Mouse (Mus musculus) lung, embryonic 15.5 days (tissue): ENCODE results near the gene Cdk2ap2. TPM values are rescaled to one million over a fixed set of nuclear protein-coding genes. Genes with fewer than 3 reads are reported as not detected.
A peak's percentile ranks its signal among the peaks of the same experiment; 100 is the strongest.

ENCODE experiments used
- ATAC-seq: fragments of 200-750 bp; cut with Nextera tagmentation; 2 replicates; pipeline ENCODE4 v1.8.0; 2017; ENCODE audit warnings: moderate number of reproducible peaks, borderline replicate concordance; ENCODE audit not compliant: low FRiP score, low TSS enrichment; ENCODE audit errors: extremely low read depth
- H3K27ac ChIP-seq: fragments of 300-500 bp; sonication (generic); 2 replicates; pipeline ENCODE4 v1.5.1; 2015; ENCODE audit warnings: moderate library complexity, mild to moderate bottlenecking, inconsistent platforms
- H3K27me3 ChIP-seq: fragments of 300-500 bp; sonication (generic); 2 replicates; pipeline ENCODE4 v1.6.1; 2015; ENCODE audit warnings: inconsistent platforms
- H3K36me3 ChIP-seq: fragments of 300-500 bp; sonication (generic); 2 replicates; pipeline ENCODE4 v1.6.1; 2015; ENCODE audit warnings: inconsistent platforms
- H3K4me1 ChIP-seq: fragments of 300-500 bp; sonication (generic); 2 replicates; pipeline ENCODE4 v1.6.1; 2015; ENCODE audit warnings: inconsistent platforms
- H3K4me2 ChIP-seq: fragments of 300-500 bp; sonication (generic); 2 replicates; pipeline ENCODE4 v1.6.1; 2015; ENCODE audit warnings: inconsistent platforms, mild to moderate bottlenecking, moderate library complexity
- H3K4me3 ChIP-seq: fragments of 300-500 bp; sonication (generic); 2 replicates; pipeline ENCODE4 v1.5.1; 2015; ENCODE audit warnings: mild to moderate bottlenecking, inconsistent platforms
- H3K9ac ChIP-seq: fragments of 300-500 bp; sonication (generic); 2 replicates; pipeline ENCODE4 v1.6.1; 2015; ENCODE audit warnings: inconsistent platforms
- H3K9me3 ChIP-seq: fragments of 300-500 bp; sonication (generic); 2 replicates; pipeline ENCODE4 v1.6.1; 2016; ENCODE audit warnings: inconsistent platforms
- WGBS: fragments of 180-500 bp; shearing (Covaris S2); methylation state at CpG from one replicate; pipeline ENCODE4 v1.1.7; 2015; 5-methylcytosine and 5-hydroxymethylcytosine counted together
- polyA plus RNA-seq: library from polyadenylated mRNA; unstranded; fragments of >200 nt; fragmentation: Nextera tagmentation; extraction: Ambion mirVana; gene quantifications from 2 replicates; pipeline ENCODE4 v1.2.1, GENCODE M21; 2015

Cdk2ap2 gene
- polyA plus RNA-seq, 1 experiment from 2014 or later = 103 TPM

DNA sequence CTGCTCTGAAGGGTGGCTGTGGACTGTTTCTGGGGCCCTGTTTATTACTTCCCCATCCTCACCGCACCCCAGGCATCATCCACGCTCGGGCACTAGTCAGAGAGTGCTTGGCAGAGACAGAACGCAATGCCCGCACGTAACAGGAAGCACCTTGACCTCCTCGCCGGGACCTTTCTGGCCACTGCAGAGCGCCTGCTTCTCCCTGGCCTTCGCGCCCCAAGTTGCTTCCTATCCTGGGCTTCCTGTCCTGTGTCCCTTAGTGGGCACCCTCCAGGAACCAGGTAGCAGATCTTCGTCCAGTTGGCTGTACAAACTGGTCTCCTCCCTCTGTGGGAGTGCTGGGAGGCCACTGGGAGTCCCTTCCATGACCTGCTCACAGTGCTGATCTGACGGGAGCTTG is 1.4 kb downstream of the Cdk2ap2 start:
- Histone ChIP-seq H3K9me3 (no peaks in the 10 kb centered on the region), H3K4me2 (peak overlapping the region; percentile 73; the same call in 1 of the 2 replicates), H3K36me3 (no peaks in the 10 kb centered on the region), H3K9ac (no peak overlapping the region), H3K27me3 (peaks cover 35% of the 10 kb centered on the region), H3K27ac (no peak overlapping the region), H3K4me1 (peaks cover 40% of the 10 kb centered on the region), H3K4me3 (no peak overlapping the region)
- no peak for ATAC-seq
- 87% methylated on average over 13 of the region's 13 CpGs for WGBS

DNA sequence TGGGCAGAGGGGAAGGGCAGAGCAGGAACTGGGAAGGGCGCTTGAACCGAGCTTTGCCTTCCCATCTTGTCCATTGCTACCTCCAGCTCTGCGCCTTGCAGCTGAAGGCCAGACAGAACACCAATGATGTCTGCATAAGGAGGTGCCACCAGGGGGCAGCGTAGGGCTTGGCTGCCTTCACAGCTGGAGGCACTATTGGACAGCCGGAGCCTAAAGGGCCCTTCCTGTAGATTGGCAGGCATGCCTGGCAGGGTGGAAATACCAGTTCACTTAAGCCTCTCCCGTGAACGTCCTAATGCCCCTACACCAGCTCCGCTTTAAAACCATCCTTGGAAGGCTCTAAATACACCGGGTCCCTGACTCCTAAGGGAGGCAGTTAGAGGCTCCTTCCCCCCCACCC is 2.1 kb downstream of the Cdk2ap2 start:
- WGBS = 8% methylated on average over 9 of the region's 9 CpGs
- Histone ChIP-seq H3K4me3 (peak overlapping the region; percentile 47), H3K27ac (peak overlapping the region; percentile 63), H3K4me2 (peak overlapping the region; percentile 80), H3K9me3 (no peaks in the 10 kb centered on the region), H3K9ac (no peak overlapping the region), H3K4me1 (peaks cover 40% of the 10 kb centered on the region), H3K36me3 (no peaks in the 10 kb centered on the region), H3K27me3 (peaks cover 35% of the 10 kb centered on the region)
- peak; percentile 16; the same call in 1 of the 2 replicates for ATAC-seq

DNA sequence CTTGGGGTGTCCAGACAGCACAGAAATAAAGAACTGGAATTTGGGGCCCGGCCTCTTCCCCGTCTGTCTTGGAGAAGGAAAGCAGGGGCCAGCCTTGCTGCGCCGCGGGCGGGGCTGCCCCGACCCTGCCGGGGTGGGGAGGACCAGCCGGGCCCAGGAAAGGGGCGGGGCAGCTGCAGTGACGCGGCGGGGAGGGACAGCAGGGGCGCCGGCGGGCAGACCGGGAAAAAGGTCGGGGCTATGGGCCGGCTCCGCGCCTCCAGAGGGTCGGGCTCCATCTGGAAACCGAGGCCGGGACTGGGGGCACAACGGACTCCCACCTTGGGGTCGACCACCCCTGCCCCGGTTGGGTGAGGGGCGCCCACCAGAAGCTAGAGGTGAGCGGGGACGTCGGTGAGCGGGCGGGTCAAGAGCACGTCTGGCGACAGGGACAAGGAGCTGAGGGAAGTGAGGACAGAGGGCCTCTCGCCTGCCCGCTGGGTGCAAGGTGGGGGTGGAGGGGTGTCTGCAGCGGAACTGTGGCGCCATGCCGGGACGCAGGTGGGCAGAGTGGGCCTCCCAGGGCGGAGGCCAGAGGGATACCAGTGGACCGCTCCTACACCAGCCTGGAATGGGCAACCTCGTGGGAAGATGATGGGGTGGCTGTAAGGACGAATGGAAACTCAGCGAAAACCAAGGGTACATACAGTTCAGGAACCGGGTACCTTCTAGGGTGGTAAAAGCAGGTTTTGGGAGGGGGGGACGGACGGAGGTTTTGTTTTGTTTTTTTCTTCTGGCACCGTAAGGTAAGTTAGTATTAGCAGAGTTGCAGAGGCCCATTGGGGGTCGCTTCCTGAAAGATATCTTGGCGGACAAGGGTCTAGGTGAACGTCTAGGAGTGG is 3.1 kb downstream of the Cdk2ap2 start, which contains the start of gene Pitpnm1:
TSS of gene Pitpnm1 (plus strand) at position 162 of the 881 bp plus-strand sequence.
- no peak for ATAC-seq
- Histone ChIP-seq H3K9ac (peak within 1 kb of the TSS; percentile 15), H3K4me3 (peak within 1 kb of the TSS; percentile 47), H3K36me3 (no peaks in the 10 kb centered on the region), H3K27me3 (peaks cover 35% of the 10 kb centered on the region), H3K4me1 (peaks cover 40% of the 10 kb centered on the region), H3K27ac (peak within 1 kb of the TSS; percentile 63), H3K9me3 (no peaks in the 10 kb centered on the region), H3K4me2 (peak within 1 kb of the TSS; percentile 80)
- 1% methylated on average over 53 of the region's 53 CpGs for WGBS

DNA sequence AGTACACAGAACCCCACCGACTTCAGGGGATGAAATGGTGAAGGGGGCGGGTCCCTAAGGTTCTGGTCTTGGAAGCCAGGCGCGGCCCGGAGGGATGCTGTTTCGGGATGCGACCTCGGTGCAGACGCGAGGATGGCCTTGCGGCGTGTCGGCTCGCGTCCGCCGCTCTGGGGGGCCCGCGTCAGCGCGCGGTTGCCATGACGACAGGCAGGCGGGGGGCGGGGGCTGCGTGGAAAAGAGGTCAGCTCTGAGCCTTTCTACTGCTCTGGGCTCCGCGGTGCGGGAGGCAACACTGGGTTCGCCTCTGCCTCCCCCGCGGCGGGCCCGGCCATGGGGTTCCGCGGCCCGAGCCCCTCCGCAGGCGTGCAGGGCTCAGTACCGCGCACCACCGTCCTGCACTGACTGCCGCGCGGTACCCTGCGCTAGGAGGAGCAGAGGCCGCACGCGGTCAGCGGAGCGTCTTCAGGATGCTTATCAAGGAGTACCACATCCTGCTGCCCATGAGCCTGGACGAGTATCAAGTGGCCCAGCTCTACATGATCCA is 3.8 kb downstream of the Cdk2ap2 start:
- ATAC-seq = no peak
- peak overlapping the region; percentile 47 for H3K4me3 ChIP-seq
- no peaks in the 10 kb centered on the region for H3K36me3 ChIP-seq
- peaks cover 40% of the 10 kb centered on the region for H3K4me1 ChIP-seq
- H3K9me3 ChIP-seq = no peaks in the 10 kb centered on the region
- H3K9ac ChIP-seq = peak overlapping the region; percentile 15
- no peak overlapping the region for H3K27ac ChIP-seq
- H3K4me2 ChIP-seq = peak overlapping the region; percentile 80
- H3K27me3 ChIP-seq = peaks cover 35% of the 10 kb centered on the region
- WGBS = under 1% methylated on average over 51 of the region's 52 CpGs

DNA sequence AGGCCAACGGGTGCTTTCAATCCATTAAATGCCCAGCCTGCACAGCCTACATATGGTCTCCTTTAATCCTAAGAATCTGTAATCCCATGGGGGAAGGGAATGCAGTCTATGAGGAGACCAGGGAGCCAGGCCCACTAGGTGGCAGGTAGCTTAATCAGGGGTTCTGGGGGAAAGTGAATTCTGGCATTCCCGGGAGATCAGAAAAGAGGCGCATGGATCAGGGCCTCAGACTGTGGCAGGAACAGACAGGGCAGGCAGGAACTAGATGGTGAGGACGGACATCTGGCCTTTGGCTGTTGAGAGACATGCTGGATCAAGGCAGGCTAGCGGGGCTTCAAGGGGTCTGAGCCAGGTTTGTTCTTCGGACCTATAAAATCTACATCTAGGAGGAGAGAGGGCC is 4.5 kb downstream of the Cdk2ap2 start:
- peak overlapping the region; percentile 47; the same call in 1 of the 2 replicates for H3K4me3 ChIP-seq
- H3K9me3 ChIP-seq = no peaks in the 10 kb centered on the region
- peaks cover 38% of the 10 kb centered on the region for H3K4me1 ChIP-seq
- WGBS = 79% methylated on average over 6 of the region's 6 CpGs
- peaks cover 35% of the 10 kb centered on the region for H3K27me3 ChIP-seq
- ATAC-seq = no peak
- H3K36me3 ChIP-seq = no peaks in the 10 kb centered on the region
- no peak overlapping the region for H3K27ac ChIP-seq
- peak overlapping the region; percentile 80 for H3K4me2 ChIP-seq
- no peak overlapping the region for H3K9ac ChIP-seq

DNA sequence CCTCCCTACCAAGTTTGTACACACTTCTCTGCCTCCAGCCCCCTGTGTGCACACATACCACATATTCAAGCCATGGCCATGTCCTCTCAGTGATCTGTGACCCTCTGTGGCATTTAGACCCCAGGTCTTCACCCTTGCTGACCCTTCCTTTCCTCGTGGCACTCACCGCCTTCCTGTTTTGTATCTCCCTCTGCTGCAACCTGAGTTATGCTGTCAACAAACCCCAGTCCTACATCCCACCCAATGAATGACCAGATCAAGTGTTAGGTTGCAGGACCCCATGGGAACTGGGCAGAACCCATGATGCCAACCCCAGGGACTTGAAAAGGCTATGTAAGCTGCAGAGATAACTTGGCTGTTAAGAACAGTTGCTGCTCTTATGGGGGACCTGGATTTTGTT is 5.1 kb downstream of the Cdk2ap2 start:
- Histone ChIP-seq H3K36me3 (no peaks in the 10 kb centered on the region), H3K4me2 (no peak overlapping the region), H3K4me3 (no peak overlapping the region), H3K27me3 (peaks cover 35% of the 10 kb centered on the region), H3K9me3 (no peaks in the 10 kb centered on the region), H3K9ac (no peak overlapping the region), H3K27ac (no peak overlapping the region), H3K4me1 (peaks cover 37% of the 10 kb centered on the region)
- WGBS = 88% methylated on average over 2 of the region's 2 CpGs
- ATAC-seq = no peak

DNA sequence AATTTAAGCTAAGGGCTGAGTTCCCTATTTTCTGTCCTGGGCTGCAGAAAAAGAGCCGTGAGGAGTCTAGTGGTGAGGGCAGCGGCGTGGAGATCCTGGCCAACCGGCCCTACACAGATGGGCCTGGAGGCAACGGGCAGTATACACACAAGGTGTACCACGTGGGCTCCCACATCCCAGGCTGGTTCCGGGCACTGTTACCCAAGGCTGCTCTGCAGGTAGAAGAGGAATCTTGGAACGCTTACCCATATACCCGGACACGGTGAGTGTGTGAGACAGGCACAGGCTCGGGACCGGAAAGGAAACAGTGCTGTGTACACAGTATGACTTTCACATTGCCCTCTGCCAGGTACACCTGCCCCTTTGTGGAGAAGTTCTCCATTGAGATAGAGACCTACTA is 5.6 kb downstream of the Cdk2ap2 start:
- Histone ChIP-seq H3K4me2 (no peak overlapping the region), H3K4me1 (peaks cover 35% of the 10 kb centered on the region), H3K9ac (no peak overlapping the region), H3K27me3 (peaks cover 35% of the 10 kb centered on the region), H3K4me3 (no peak overlapping the region), H3K27ac (no peak overlapping the region), H3K36me3 (no peaks in the 10 kb centered on the region), H3K9me3 (no peaks in the 10 kb centered on the region)
- 90% methylated on average over 12 of the region's 12 CpGs for WGBS
- no peak for ATAC-seq

DNA sequence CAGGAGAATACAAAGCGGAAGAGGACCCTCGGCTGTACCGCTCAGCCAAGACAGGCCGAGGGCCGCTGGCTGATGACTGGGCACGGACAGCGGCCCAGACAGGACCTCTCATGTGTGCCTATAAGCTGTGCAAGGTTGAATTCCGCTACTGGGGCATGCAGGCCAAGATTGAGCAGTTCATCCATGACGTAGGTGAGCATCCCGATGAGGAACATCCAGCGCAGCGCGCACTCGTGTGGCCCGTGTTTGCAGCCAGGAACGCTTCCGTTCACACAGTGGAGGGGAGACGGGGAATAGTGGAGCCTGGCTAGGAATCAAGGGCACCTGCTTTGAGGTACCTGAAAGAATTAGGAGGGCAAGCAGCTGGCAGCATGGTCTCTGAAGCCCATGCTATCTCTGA is 6.3 kb downstream of the Cdk2ap2 start:
- no peak overlapping the region for H3K4me2 ChIP-seq
- H3K27ac ChIP-seq = no peak overlapping the region
- WGBS = 91% methylated on average over 18 of the region's 18 CpGs
- no peak overlapping the region for H3K4me3 ChIP-seq
- no peak overlapping the region for H3K9ac ChIP-seq
- H3K27me3 ChIP-seq = peaks cover 35% of the 10 kb centered on the region
- no peaks in the 10 kb centered on the region for H3K36me3 ChIP-seq
- peaks cover 29% of the 10 kb centered on the region for H3K4me1 ChIP-seq
- no peak for ATAC-seq
- no peaks in the 10 kb centered on the region for H3K9me3 ChIP-seq

DNA sequence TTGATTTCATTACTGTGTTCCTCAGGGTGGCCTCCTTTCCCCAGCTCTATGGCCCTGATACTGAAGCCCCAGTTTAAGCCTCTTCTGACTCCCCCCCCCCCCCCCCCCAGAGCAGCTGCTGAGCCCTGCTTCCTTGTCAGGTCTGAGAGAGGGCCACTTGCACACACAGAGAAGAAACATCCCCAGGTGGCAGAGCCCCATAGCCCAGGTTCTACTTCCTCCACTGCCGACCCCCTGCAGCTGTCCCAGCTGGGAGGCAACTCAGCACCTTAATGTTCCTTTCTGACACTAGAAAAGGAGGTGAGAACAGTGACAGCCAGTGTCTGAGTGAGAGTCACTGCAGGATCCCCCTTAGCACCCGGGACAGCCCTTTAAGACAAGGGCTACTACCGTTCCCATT is 6.8 kb downstream of the Cdk2ap2 start:
- no peak for ATAC-seq
- no peak overlapping the region for H3K4me2 ChIP-seq
- 70% methylated on average over 3 of the region's 3 CpGs for WGBS
- no peak overlapping the region for H3K4me3 ChIP-seq
- H3K27me3 ChIP-seq = peaks cover 35% of the 10 kb centered on the region
- no peaks in the 10 kb centered on the region for H3K9me3 ChIP-seq
- peaks cover 24% of the 10 kb centered on the region for H3K4me1 ChIP-seq
- H3K9ac ChIP-seq = no peak overlapping the region
- H3K27ac ChIP-seq = no peak overlapping the region
- H3K36me3 ChIP-seq = no peaks in the 10 kb centered on the region

DNA sequence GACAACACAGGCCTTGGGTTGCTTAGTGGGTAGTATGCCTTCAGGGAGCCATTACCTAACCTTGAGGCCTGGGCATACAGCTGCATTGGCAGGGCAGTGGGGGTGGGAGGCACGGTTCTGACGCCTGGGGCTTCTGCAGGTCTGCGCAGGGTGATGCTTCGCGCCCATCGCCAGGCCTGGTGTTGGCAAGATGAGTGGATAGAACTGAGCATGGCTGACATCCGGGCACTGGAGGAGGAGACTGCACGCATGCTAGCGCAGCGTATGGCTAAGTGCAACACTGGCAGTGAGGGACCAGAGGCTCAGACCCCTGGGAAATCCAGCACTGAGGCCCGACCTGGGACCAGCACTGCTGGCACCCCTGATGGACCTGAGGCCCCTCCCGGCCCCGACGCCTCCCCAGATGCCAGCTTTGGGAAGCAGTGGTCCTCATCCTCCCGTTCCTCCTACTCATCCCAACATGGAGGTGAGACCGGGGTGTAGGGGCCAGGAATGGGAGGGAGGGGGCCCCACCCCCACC is 7.8 kb downstream of the Cdk2ap2 start:
- 86% methylated on average over 16 of the region's 16 CpGs for WGBS
- Histone ChIP-seq H3K9ac (no peak overlapping the region), H3K4me1 (peaks cover 15% of the 10 kb centered on the region), H3K4me2 (no peak overlapping the region), H3K27ac (no peak overlapping the region), H3K27me3 (peaks cover 31% of the 10 kb centered on the region), H3K4me3 (no peak overlapping the region), H3K9me3 (no peaks in the 10 kb centered on the region), H3K36me3 (no peaks in the 10 kb centered on the region)
- no peak for ATAC-seq

DNA sequence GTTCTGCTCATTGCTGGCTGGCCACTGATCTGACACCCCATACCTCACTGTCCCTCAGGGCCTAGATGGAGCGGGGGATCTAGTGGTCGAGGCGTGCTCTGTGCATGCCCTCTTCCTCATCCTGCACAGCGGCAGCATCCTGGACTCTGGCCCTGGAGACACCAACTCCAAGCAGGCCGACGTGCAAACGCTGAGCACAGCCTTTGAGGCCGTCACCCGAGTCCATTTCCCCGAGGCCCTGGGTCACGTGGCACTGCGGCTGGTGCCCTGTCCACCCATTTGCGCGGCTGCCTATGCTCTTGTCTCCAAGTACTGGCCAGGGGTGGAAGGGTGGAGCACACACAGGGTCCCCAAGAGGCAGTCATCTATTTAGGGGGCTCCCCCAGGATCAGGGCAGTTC is 9.7 kb downstream of the Cdk2ap2 start:
- Histone ChIP-seq H3K36me3 (0 out of 2 replicates have a peak, but pooled peaks cover 1% of the 10 kb centered on the region), H3K27me3 (peaks cover 13% of the 10 kb centered on the region), H3K9me3 (no peaks in the 10 kb centered on the region), H3K4me3 (no peak overlapping the region), H3K4me1 (no peaks in the 10 kb centered on the region), H3K9ac (no peak overlapping the region), H3K4me2 (no peak overlapping the region), H3K27ac (no peak overlapping the region)
- 84% methylated on average over 14 of the region's 14 CpGs for WGBS
- no peak for ATAC-seq

DNA sequence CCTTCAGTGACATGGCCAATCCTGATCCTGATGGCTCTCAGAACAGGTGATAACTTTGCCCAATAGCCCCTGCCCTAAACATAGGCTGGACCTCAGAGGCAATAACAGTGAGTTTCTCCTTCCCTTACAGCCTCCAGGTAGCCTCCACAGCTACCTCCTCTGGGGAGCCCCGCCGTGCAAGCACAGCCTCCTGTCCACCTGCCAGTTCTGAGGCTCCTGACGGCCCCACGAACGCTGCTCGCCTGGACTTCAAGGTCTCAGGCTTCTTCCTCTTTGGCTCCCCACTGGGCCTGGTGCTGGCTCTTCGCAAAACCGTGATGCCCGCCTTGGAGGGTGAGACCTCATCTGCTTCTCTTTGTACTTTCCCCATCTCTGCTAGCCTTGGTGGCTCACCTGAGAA is 11.6 kb downstream of the Cdk2ap2 start:
- Histone ChIP-seq H3K4me3 (no peak overlapping the region), H3K27ac (no peak overlapping the region), H3K36me3 (peaks cover 7% of the 10 kb centered on the region; the same call in 1 of the 2 replicates), H3K9me3 (no peaks in the 10 kb centered on the region), H3K9ac (no peak overlapping the region), H3K4me1 (peaks cover 7% of the 10 kb centered on the region; the same call in 1 of the 2 replicates), H3K27me3 (no peaks in the 10 kb centered on the region), H3K4me2 (no peak overlapping the region)
- ATAC-seq = no peak
- 86% methylated on average over 9 of the region's 9 CpGs for WGBS
